Mouse (Mus musculus) MEL (cell line): Measurements from ENCODE around the gene Lgi4.

Experiments used
- CTCF ChIP-seq, 3 experiments: IDR thresholded peaks in 2 of 3; conservative IDR thresholded peaks in 1 of 3; 2 replicates each; pipeline ENCODE4 v1.5.1; 2011 to 2012; ENCODE audit warnings: low read length in 3 of 3, low read depth in 2 of 3, mild to moderate bottlenecking in 2 of 3, improper control_type of control experiment in 1 of 3, inconsistent platforms in 1 of 3, mixed read lengths in 1 of 3, moderate library complexity in 1 of 3; ENCODE audit not compliant: control insufficient read depth in 1 of 3, insufficient read depth in 1 of 3, poor library complexity in 1 of 3, severe bottlenecking in 1 of 3
- GABPA ChIP-seq: IDR thresholded peaks from 2 replicates; pipeline ENCODE4 v1.6.1; 2012; ENCODE audit warnings: low read depth, mild to moderate bottlenecking, inconsistent platforms, low read length, improper control_type of control experiment, moderate library complexity
- POLR2A ChIP-seq, 2 experiments: IDR thresholded peaks; 2 replicates each; pipeline ENCODE4 v1.6.1; 2011 to 2012; ENCODE audit warnings: low read length in 2 of 2, mild to moderate bottlenecking in 2 of 2, control low read depth in 1 of 2, improper control_type of control experiment in 1 of 2, low read depth in 1 of 2, moderate library complexity in 1 of 2; ENCODE audit not compliant: control insufficient read depth in 1 of 2, insufficient read depth in 1 of 2, poor library complexity in 1 of 2
- POLR2AphosphoS2 ChIP-seq: IDR thresholded peaks from 2 replicates; pipeline ENCODE4 v1.6.1; 2011; ENCODE audit warnings: low read length, improper control_type of control experiment
- SIN3A ChIP-seq: IDR thresholded peaks from 2 replicates; pipeline ENCODE4 v1.6.1; 2012; ENCODE audit warnings: low read length, improper control_type of control experiment, inconsistent platforms
- UBTF ChIP-seq: IDR thresholded peaks from 2 replicates; pipeline ENCODE4 v1.6.1; 2012; ENCODE audit warnings: low read depth, mild to moderate bottlenecking, inconsistent platforms, low read length, improper control_type of control experiment, moderate library complexity, borderline replicate concordance; ENCODE audit not compliant: insufficient read depth
- ZMIZ1 ChIP-seq: IDR thresholded peaks from 2 replicates; pipeline ENCODE4 v1.6.1; 2012; ENCODE audit warnings: low read depth, mild to moderate bottlenecking, inconsistent platforms, low read length, improper control_type of control experiment, moderate library complexity

GRCm38 (mm10) chr7:31057071-31057470 is 2.1 kb upstream of the Lgi4 start, which contains the start of gene Fxyd1:
- TF ChIP-seq ZMIZ1: no peak
- TF ChIP-seq POLR2A (IDR thresholded peaks at IDR 0.05; ENCODE audit: control insufficient read depth in 1 of 2, insufficient read depth in 1 of 2, low read depth in 1 of 2, low read length in 2 of 2, poor library complexity in 1 of 2): no peak
- no peak for TF ChIP-seq UBTF
- TF ChIP-seq GABPA: no peak
- TF ChIP-seq CTCF (IDR thresholded peaks at IDR 0.05 in 2 of 3, conservative IDR thresholded peaks at IDR 0.05 in 1 of 3; ENCODE audit: control insufficient read depth in 1 of 3, insufficient read depth in 1 of 3, low read depth in 2 of 3, low read length in 3 of 3, poor library complexity in 1 of 3, severe bottlenecking in 1 of 3): no peak
- TF ChIP-seq SIN3A: no peak
- no peak for TF ChIP-seq POLR2AphosphoS2
